Mouse (Mus musculus) megakaryocyte, embryonic 14.5 days (primary cell): ENCODE measurements around the gene Ttll11.

Experiments
- FLI1 ChIP-seq: IDR thresholded peaks from 2 replicates; pipeline ENCODE4 v1.6.1; 2012; ENCODE audit warnings: low read length, inconsistent platforms, mixed read lengths
- GATA1 ChIP-seq: IDR thresholded peaks from 3 replicates; pipeline ENCODE4 v1.6.1; 2012; ENCODE audit warnings: mixed read lengths, low read length, inconsistent platforms, borderline replicate concordance

GRCm38 (mm10) chr2:35861185-35861584 is 118.5 kb downstream of the Ttll11 start:
- no peak for TF ChIP-seq GATA1
- no peak for TF ChIP-seq FLI1
